Mouse (Mus musculus) urinary bladder, postnatal 0 days (tissue): ENCODE data around the gene Tgfb3. TPM values are rescaled to one million over a fixed set of nuclear protein-coding genes. Genes with fewer than 3 reads are reported as not detected.

Experiments used
- polyA plus RNA-seq: library from polyadenylated mRNA; unstranded; fragments of >200 nt; fragmentation: Nextera tagmentation; extraction: Ambion mirVana; gene quantifications from 2 replicates; pipeline ENCODE4 v1.2.1, GENCODE M21; 2015

The Tgfb3 gene
- 61.7 and 111 TPM in 2 replicates for polyA plus RNA-seq

DNA sequence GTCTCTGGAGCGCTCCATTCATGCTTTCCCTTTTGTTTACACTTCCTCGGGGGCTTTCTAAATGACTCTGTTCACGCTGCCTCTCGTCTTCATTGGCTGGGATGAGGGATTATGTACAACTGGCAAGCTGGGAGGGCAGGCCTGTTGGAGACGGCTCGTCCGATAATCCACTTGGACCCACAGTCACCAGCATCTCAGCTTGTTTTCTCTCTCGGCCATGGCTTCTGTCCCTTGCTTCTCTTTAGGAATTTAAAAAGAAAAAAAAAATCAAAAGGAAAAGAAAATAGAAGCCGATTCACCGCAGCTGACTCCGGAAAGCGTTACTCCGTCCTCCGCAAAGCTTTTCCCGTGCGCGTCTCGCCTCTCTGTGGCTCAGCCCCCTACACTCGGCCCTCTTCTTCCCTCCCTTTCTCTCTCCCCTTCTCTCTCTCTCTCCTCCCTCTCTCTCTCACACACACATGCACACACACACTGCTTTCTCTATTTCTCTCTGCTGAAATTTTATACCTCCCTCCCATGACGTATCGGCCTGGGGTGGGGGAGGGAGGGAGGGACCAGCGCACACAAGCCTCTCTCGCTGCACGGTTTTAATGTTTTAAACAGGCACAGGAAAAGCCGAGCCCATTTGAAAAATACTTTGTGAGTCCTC lies at the start of gene Tgfb3:
TSS of gene Tgfb3 (minus strand) at position 489 of the 649 bp plus-strand sequence.

DNA sequence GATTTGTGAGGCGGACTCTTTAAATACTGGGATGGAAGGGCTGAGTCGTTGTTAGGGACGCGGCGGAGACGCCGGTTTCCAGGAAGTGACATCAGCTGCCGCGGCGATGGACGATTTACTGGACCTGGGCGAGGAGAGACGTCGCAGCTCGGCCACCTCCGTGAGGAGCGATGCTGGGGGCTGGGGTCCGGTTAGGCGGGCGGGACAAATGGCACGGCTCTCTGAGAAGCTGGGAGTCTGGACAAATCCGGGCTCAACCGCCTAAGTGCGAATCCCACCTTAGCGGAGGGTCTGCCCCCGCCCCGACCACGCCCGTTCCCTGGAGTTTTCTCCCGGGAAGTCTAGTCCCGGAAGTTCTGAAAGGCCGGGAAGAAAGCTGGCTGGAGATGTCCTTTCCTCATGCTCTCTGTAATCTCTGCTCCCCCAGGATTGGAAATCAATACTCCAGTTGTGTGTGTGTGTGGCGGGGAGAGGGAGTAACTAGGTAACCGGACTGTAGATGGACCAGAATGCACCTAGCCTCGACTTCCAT lies 3.7 kb upstream of the Tgfb3 start, which contains the start of gene Ift43:
TSS of gene Ift43 (plus strand) at position 61 of the 532 bp plus-strand sequence.

Other genes starting within 250 kb of the Tgfb3 start
- 132 and 153 TPM in 2 replicates for gene Ift43, start 3.5 kb upstream of the Tgfb3 start, polyA plus RNA-seq
- gene Gpatch2l, start 162.8 kb upstream of the Tgfb3 start, polyA plus RNA-seq, result 10.5 and 12.0 TPM in 2 replicates